In genomic region chr9:41953486-41953885, GRCm38 (mm10) we compare ENCODE assay signal across 8 mouse cellular contexts.
DNase-seq lines count a peak whose midpoint lies in the region; ATAC-seq and TF ChIP-seq lines count a peak whose summit lies in the region.

No protein-coding gene starts in this region.

- H3K9ac ChIP-seq in heart, embryonic 12.5 days: 0 out of 2 replicates have a peak overlapping the region, but pooled peaks have one; percentile 27
- no peak overlapping the region for H3K9ac ChIP-seq in liver, embryonic 14.5 days (replicated peaks)

- DNase-seq in urinary bladder, postnatal 4 days (ENCODE audit: low spot score in 2 of 2): peak; percentile 41 to 67
- no peak for DNase-seq in urinary bladder, adult 18-20 months (ENCODE audit: low spot score in 2 of 2)
- peak; percentile 56 to 76 for DNase-seq in kidney, postnatal 25 days
- DNase-seq in liver, embryonic 14.5 days (ENCODE audit: low read depth in 3 of 3, low spot score in 3 of 3): no peak
- peak; percentile 82 for DNase-seq in retina, postnatal 1 day

- H3K4me3 ChIP-seq in embryonic fibroblast, embryonic 13.5 days (ENCODE audit: insufficient read depth, low read length): no peak overlapping the region
- no peak overlapping the region for H3K4me3 ChIP-seq in heart, embryonic 12.5 days
- H3K4me3 ChIP-seq in liver, embryonic 14.5 days (ENCODE audit: insufficient read depth in 1 of 2, low read depth in 2 of 2, low read length in 2 of 2): no peak overlapping the region

- H3K27ac ChIP-seq in embryonic fibroblast, embryonic 13.5 days (ENCODE audit: insufficient read depth, low read length): peak overlapping the region; percentile 99
- H3K27ac ChIP-seq in heart, embryonic 12.5 days (ENCODE audit: poor library complexity, severe bottlenecking): no peak overlapping the region; the same call in 1 of the 2 replicates
- no peak overlapping the region for H3K27ac ChIP-seq in liver, embryonic 14.5 days

- ATAC-seq in heart, embryonic 12.5 days (ENCODE audit: insufficient number of reproducible peaks, low FRiP score): no peak
- no peak for ATAC-seq in liver, embryonic 14.5 days (ENCODE audit: insufficient read depth)
- ATAC-seq in megakaryocyte, adult 5-6 weeks (ENCODE audit: poor library complexity, severe bottlenecking): no peak

- 7% methylated on average over 8 of the region's 8 CpGs for WGBS in heart, embryonic 12.5 days
- 6% methylated on average over 8 of the region's 8 CpGs for WGBS in liver, embryonic 14.5 days (ENCODE audit: insufficient replicate concordance)

- no peaks in the 10 kb centered on the region for H3K36me3 ChIP-seq in heart, embryonic 12.5 days
- no peaks in the 10 kb centered on the region for H3K36me3 ChIP-seq in liver, embryonic 14.5 days (replicated peaks; ENCODE audit: control insufficient read depth, insufficient read depth, low read depth)

- TF ChIP-seq EP300 in liver, embryonic 14.5 days (IDR thresholded peaks at IDR 0.05; ENCODE audit: low read depth): no peak

- no peak for TF ChIP-seq CTCF in embryonic fibroblast, embryonic 13.5 days (IDR thresholded peaks at IDR 0.05; ENCODE audit: borderline replicate concordance, insufficient read depth, low read length)
- TF ChIP-seq CTCF in liver, embryonic 14.5 days (IDR thresholded peaks at IDR 0.05; ENCODE audit: low read depth): peak; percentile 13; the same call in 1 of the 2 replicates

- TF ChIP-seq POLR2A in embryonic fibroblast, embryonic 13.5 days (IDR thresholded peaks at IDR 0.05; ENCODE audit: low read depth, low read length): no peak

- H3K9me3 ChIP-seq in heart, embryonic 12.5 days (replicated peaks): no peaks in the 10 kb centered on the region
- no peaks in the 10 kb centered on the region for H3K9me3 ChIP-seq in liver, embryonic 14.5 days (ENCODE audit: control insufficient read depth, low read length)

- H3K27me3 ChIP-seq in heart, embryonic 12.5 days (replicated peaks): no peaks in the 10 kb centered on the region
- no peaks in the 10 kb centered on the region for H3K27me3 ChIP-seq in liver, embryonic 14.5 days (ENCODE audit: control insufficient read depth, insufficient read depth, low read length)

- peak overlapping the region; percentile 35; the same call in 1 of the 2 replicates for H3K4me2 ChIP-seq in heart, embryonic 12.5 days
- no peak overlapping the region for H3K4me2 ChIP-seq in liver, embryonic 14.5 days (ENCODE audit: low read depth)

- H3K4me1 ChIP-seq in embryonic fibroblast, embryonic 13.5 days (ENCODE audit: control insufficient read depth, insufficient read depth, low read length): peaks cover 14% of the 10 kb centered on the region
- peaks cover 28% of the 10 kb centered on the region for H3K4me1 ChIP-seq in heart, embryonic 12.5 days (replicated peaks)
- peaks cover 0 to 3% of the 10 kb centered on the region in 2 experiments; a peak in 2 of 4 replicates for H3K4me1 ChIP-seq in liver, embryonic 14.5 days (replicated peaks; ENCODE audit: control insufficient read depth in 2 of 2, insufficient read depth in 2 of 2, low read length in 1 of 2)

Comparison
In these comparisons a context has a peak if more than half of its experiments do, and no peak if none do; other contexts are left out.
1. DNase-seq: peak in urinary bladder, postnatal 4 days (2 of 2), kidney, postnatal 25 days (2 of 2) and retina, postnatal 1 day (single experiment); none in urinary bladder, adult 18-20 months (0 of 2) and liver, embryonic 14.5 days (0 of 3).